Mouse (Mus musculus) limb, embryonic 12.5 days (tissue): ENCODE measurements at regions not wholly inside any gene's neighbourhood (a gene's known extent, or its start where the extent isn't known, plus 50 kb on each side); places are given as distances from the start of the nearest gene placed in this dataset.

ENCODE experiments used
- ATAC-seq: fragments of 200-750 bp; cut with Nextera tagmentation; 2 replicates; pipeline ENCODE4 v1.8.0; 2017; ENCODE audit warnings: low read depth, moderate TSS enrichment; ENCODE audit not compliant: insufficient number of reproducible peaks, insufficient read depth, low FRiP score, low TSS enrichment
- H3K27ac ChIP-seq: fragments of 300-500 bp; sonication (generic); 2 replicates; pipeline ENCODE4 v1.5.1; 2016; ENCODE audit warnings: mild to moderate bottlenecking, moderate library complexity
- H3K27me3 ChIP-seq: fragments of 300-500 bp; sonication (generic); 2 replicates; pipeline ENCODE4 v1.6.1; 2016; ENCODE audit warnings: mild to moderate bottlenecking, moderate library complexity
- H3K36me3 ChIP-seq: fragments of 300-500 bp; sonication (generic); 2 replicates; pipeline ENCODE4 v1.6.1; 2016; ENCODE audit warnings: mild to moderate bottlenecking, moderate library complexity
- H3K4me1 ChIP-seq: fragments of 300-500 bp; sonication (generic); replicated peaks from 2 replicates; pipeline ENCODE4 v1.6.1; 2016
- H3K4me2 ChIP-seq: fragments of 300-500 bp; sonication (generic); 2 replicates; pipeline ENCODE4 v1.6.1; 2016; ENCODE audit warnings: mild to moderate bottlenecking, moderate library complexity
- H3K4me3 ChIP-seq: fragments of 300-500 bp; sonication (generic); replicated peaks from 2 replicates; pipeline ENCODE4 v1.5.1; 2016; ENCODE audit warnings: mild to moderate bottlenecking
- H3K9ac ChIP-seq: fragments of 300-500 bp; sonication (generic); replicated peaks from 2 replicates; pipeline ENCODE4 v1.6.1; 2016; ENCODE audit warnings: mild to moderate bottlenecking, moderate library complexity
- H3K9me3 ChIP-seq: fragments of 300-500 bp; sonication (generic); 2 replicates; pipeline ENCODE4 v1.6.1; 2016; ENCODE audit warnings: mild to moderate bottlenecking, moderate library complexity
- WGBS: fragments of 180-500 bp; shearing (Covaris S2); methylation state at CpG from one replicate; pipeline ENCODE4 v1.1.7; 2016; 5-methylcytosine and 5-hydroxymethylcytosine counted together

DNA sequence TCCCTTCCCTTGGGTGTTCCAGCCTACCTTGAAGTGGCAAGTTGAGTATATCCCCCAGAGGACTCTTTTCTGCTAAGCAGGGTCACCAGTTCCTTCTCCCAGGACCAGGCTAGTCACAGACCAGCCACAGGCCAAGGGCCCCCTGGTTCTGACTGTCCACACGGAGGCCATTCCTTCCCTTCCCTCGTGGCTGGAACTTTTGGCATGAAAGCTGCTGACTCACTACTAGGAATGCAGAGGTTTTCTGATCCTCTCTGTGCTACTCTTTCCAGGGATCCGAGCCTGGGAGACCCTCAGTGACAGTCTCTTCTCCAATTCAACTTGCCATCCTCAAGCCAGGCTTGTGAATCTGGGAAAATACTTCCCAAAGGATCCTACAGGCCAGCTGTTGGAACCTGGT, 59.1 kb upstream of the Ptprt start:
- no peaks in the 10 kb centered on the region for H3K9me3 ChIP-seq
- H3K27me3 ChIP-seq: no peaks in the 10 kb centered on the region
- H3K4me3 ChIP-seq: no peak overlapping the region
- WGBS: 61% methylated on average over 3 of the region's 3 CpGs
- no peak overlapping the region for H3K27ac ChIP-seq
- ATAC-seq: no peak
- no peak overlapping the region for H3K9ac ChIP-seq
- no peaks in the 10 kb centered on the region for H3K4me1 ChIP-seq
- no peak overlapping the region for H3K4me2 ChIP-seq
- H3K36me3 ChIP-seq: no peaks in the 10 kb centered on the region

DNA sequence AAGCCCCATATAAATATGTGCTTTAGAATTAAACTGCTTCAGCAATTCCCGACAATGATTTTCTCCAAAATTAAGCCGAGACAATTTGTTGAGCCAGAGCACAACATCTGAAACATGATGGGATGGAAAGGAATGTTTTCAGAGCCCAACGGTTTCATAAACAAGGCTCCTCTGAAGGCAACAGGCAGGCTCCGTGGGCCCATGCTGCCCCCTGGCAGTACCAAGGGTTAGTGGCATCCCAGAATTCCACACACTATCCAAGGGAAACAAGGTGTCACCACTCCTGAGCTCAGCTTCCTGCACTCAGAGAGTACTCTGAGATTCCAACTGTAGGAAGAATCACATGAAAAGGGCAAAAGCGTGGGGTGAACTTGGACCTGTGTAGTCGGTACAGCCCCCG, 57.5 kb upstream of the Ptprt start:
- no peaks in the 10 kb centered on the region for H3K9me3 ChIP-seq
- H3K4me3 ChIP-seq: no peak overlapping the region
- H3K27me3 ChIP-seq: no peaks in the 10 kb centered on the region
- no peaks in the 10 kb centered on the region for H3K36me3 ChIP-seq
- ATAC-seq: no peak
- H3K4me1 ChIP-seq: no peaks in the 10 kb centered on the region
- WGBS: 73% methylated on average over 7 of the region's 7 CpGs
- no peak overlapping the region for H3K27ac ChIP-seq
- H3K4me2 ChIP-seq: no peak overlapping the region
- H3K9ac ChIP-seq: no peak overlapping the region

DNA sequence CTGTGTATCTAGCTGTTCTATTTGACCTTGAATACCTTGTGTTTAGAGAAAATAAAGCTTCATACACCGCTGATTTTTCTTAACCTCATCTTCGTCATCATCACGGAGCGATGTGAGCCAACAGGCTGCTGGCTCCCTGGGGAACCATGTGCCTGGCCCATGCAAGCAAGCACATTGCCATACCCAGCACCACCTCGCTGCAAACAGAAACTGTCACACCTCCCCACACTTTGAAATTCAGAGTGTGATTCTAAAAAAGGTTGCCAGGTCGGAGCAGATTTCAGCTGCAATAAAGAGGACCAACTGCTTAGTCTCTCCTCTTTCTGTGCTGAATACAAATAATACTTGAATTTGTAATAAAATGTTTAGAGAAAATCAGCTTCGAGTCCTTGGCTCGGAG, 54.0 kb upstream of the Ptprt start:
- Histone ChIP-seq H3K27ac (no peak overlapping the region), H3K36me3 (no peaks in the 10 kb centered on the region), H3K9ac (no peak overlapping the region), H3K4me1 (no peaks in the 10 kb centered on the region), H3K9me3 (no peaks in the 10 kb centered on the region), H3K4me2 (no peak overlapping the region), H3K27me3 (no peaks in the 10 kb centered on the region), H3K4me3 (no peak overlapping the region)
- 73% methylated on average over 8 of the region's 8 CpGs for WGBS
- no peak for ATAC-seq

DNA sequence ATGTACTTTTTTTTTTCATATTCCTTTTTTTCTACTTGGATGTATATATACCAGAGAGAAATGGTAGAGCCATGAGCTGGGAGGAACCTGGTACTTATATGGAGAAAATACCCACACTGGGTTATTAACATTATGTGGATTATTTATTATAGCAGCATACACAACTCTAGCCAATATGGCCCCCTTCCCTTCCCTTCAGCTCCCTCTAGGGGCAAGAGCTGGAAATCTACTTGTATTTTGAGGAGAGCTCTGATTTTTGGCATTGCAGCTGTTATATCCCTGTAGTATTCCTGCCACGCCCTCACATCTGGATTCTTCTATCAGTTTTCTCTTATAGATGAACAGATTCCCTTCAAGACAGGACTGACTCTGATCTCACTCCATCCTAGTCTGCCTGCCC, 52.0 kb upstream of the Ptprt start:
- H3K27me3 ChIP-seq: no peaks in the 10 kb centered on the region
- WGBS: 72% methylated on average over 1 of the region's 1 CpGs
- no peak for ATAC-seq

DNA sequence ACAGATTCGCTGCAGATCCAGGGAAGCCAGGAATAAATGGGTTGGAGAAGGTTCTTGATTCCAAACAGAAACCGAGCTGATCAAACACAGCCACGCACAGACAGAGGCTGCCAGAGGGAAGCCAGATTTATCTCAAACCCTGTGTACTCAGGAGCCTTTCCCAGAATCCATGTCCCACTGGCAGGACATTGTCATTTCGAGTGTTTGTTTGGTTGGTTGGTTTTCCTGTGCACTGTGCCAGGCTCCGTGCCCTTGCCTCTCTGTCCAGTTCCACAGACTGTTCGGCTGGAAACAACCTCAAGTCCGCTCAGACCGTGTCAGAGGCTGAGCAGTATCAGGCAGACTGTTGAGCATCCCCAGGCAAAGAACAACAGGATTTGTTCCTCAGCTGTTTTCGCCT, 51.4 kb upstream of the Ptprt start:
- H3K9ac ChIP-seq: no peak overlapping the region
- H3K4me3 ChIP-seq: no peak overlapping the region
- ATAC-seq: no peak
- no peaks in the 10 kb centered on the region for H3K27me3 ChIP-seq
- no peaks in the 10 kb centered on the region for H3K36me3 ChIP-seq
- no peaks in the 10 kb centered on the region for H3K9me3 ChIP-seq
- no peaks in the 10 kb centered on the region for H3K4me1 ChIP-seq
- no peak overlapping the region for H3K4me2 ChIP-seq
- no peak overlapping the region for H3K27ac ChIP-seq
- WGBS: 91% methylated on average over 9 of the region's 9 CpGs

More for the DNA sequence above, 52.0 kb upstream of the Ptprt start:
- Histone ChIP-seq H3K4me2 (no peak overlapping the region), H3K9me3 (no peaks in the 10 kb centered on the region), H3K4me3 (no peak overlapping the region), H3K27ac (no peak overlapping the region), H3K36me3 (no peaks in the 10 kb centered on the region), H3K4me1 (no peaks in the 10 kb centered on the region), H3K9ac (no peak overlapping the region)
